Comparison of ENCODE assay signal across 18 mouse cellular contexts in genomic region chr1:24267022-24267421, GRCm38 (mm10).
"Had no signal": no experiment of that assay in that cellular context is flagged by ENCODE, and none has a peak within 500 bp of the region (broad histone marks: within the 10 kb centered on the region; RNA-seq: fewer than 3 reads in every experiment).

No protein-coding gene starts in this region.

- H3K9me3 ChIP-seq: liver, embryonic 12.5 days; neural tube, embryonic 13.5 days; neural tube, embryonic 15.5 days had no signal

- H3K9ac ChIP-seq: liver, embryonic 12.5 days; liver, embryonic 14.5 days; lung, embryonic 14.5 days; neural tube, embryonic 13.5 days; neural tube, embryonic 15.5 days had no signal

- H3K36me3 ChIP-seq: liver, embryonic 12.5 days; neural tube, embryonic 13.5 days; neural tube, embryonic 15.5 days had no signal

- ATAC-seq: liver, embryonic 12.5 days had no signal

- H3K27ac ChIP-seq: liver, embryonic 12.5 days; liver, embryonic 14.5 days; neural tube, embryonic 13.5 days; neural tube, embryonic 15.5 days had no signal

- H3K4me3 ChIP-seq: liver, embryonic 12.5 days; myocyte; neural tube, embryonic 13.5 days; neural tube, embryonic 15.5 days had no signal

- H3K4me2 ChIP-seq: liver, embryonic 12.5 days; lung, embryonic 14.5 days; neural tube, embryonic 13.5 days; neural tube, embryonic 15.5 days had no signal

- H3K27me3 ChIP-seq: liver, embryonic 12.5 days; neural tube, embryonic 13.5 days; neural tube, embryonic 15.5 days had no signal

- DNase-seq: lung, adult 18-20 months; lung, embryonic 14.5 days; lung, postnatal 10 days; lung, postnatal 4 days; midbrain, embryonic 14.5 days; retina, postnatal 1 day; right cerebral cortex, adult 18-20 months; right cerebral cortex, postnatal 25 days; right cerebral cortex, postnatal 4 days; spleen, adult 18-20 months; thymus, adult 18-20 months; thymus, postnatal 14 days; thymus, postnatal 36 days had no signal

- H3K4me1 ChIP-seq: liver, embryonic 12.5 days; neural tube, embryonic 13.5 days; neural tube, embryonic 15.5 days had no signal
